Mouse (Mus musculus) liver, embryonic 11.5 days (tissue): Measurements from ENCODE around the gene Scfd2. TPM values are rescaled to one million over a fixed set of nuclear protein-coding genes. Genes with fewer than 3 reads are reported as not detected.

Experiments used
- ATAC-seq: fragments of 200-750 bp; cut with Nextera tagmentation; replicated peaks from 2 replicates; pipeline ENCODE4 v1.8.0; 2017; ENCODE audit warnings: moderate number of reproducible peaks, mild to moderate bottlenecking, moderate TSS enrichment, moderate library complexity; ENCODE audit not compliant: low FRiP score
- DNase-seq: peaks from one replicate; pipeline ENCODE4 v3.0.0-alpha.2; 2017; ENCODE audit warnings: low spot score
- H3K27ac ChIP-seq: fragments of 300-500 bp; sonication (generic); 2 replicates; pipeline ENCODE4 v1.5.1; 2014; ENCODE audit warnings: mild to moderate bottlenecking, low read depth, low read length, control low read depth
- H3K27me3 ChIP-seq: fragments of 300-500 bp; sonication (generic); replicated peaks from 2 replicates; pipeline ENCODE4 v1.6.1; 2014; ENCODE audit warnings: low read length, mixed read lengths; ENCODE audit not compliant: control insufficient read depth, insufficient read depth
- H3K36me3 ChIP-seq: fragments of 300-500 bp; sonication (generic); 2 replicates; pipeline ENCODE4 v1.6.1; 2014; ENCODE audit warnings: mild to moderate bottlenecking, low read length, moderate library complexity, mixed read lengths; ENCODE audit not compliant: control insufficient read depth, insufficient read depth
- H3K4me1 ChIP-seq: fragments of 300-500 bp; sonication (generic); replicated peaks from 2 replicates; pipeline ENCODE4 v1.6.1; 2014; ENCODE audit warnings: low read length, mixed read lengths; ENCODE audit not compliant: control insufficient read depth, insufficient read depth
- H3K4me2 ChIP-seq: fragments of 300-500 bp; sonication (generic); 2 replicates; pipeline ENCODE4 v1.6.1; 2014; ENCODE audit warnings: mild to moderate bottlenecking, control low read depth, moderate library complexity
- H3K4me3 ChIP-seq: fragments of 300-500 bp; sonication (generic); 2 replicates; pipeline ENCODE4 v1.5.1; 2014; ENCODE audit warnings: low read depth, low read length, control low read depth
- H3K9ac ChIP-seq: fragments of 300-500 bp; sonication (generic); 2 replicates; pipeline ENCODE4 v1.6.1; 2014; ENCODE audit warnings: low read depth, low read length, control low read depth
- H3K9me3 ChIP-seq: fragments of 300-500 bp; sonication (generic); 2 replicates; pipeline ENCODE4 v1.6.1; 2016; ENCODE audit warnings: low read length, inconsistent platforms, mixed read lengths; ENCODE audit not compliant: control insufficient read depth
- WGBS: fragments of 180-500 bp; shearing (Covaris S2); extraction: QIAGEN DNeasy Blood & Tissue Kit; methylation state at CpG from one replicate; pipeline ENCODE4 v1.1.7; 2014; 5-methylcytosine and 5-hydroxymethylcytosine counted together
- polyA plus RNA-seq: library from polyadenylated mRNA; unstranded; fragments of >200 nt; fragmentation: Nextera tagmentation; extraction: Ambion mirVana; gene quantifications from 2 replicates; pipeline ENCODE4 v1.2.1, GENCODE M21; 2014

Gene Scfd2
- polyA plus RNA-seq, 1 experiment from 2014 or later: 20.7 TPM

DNA sequence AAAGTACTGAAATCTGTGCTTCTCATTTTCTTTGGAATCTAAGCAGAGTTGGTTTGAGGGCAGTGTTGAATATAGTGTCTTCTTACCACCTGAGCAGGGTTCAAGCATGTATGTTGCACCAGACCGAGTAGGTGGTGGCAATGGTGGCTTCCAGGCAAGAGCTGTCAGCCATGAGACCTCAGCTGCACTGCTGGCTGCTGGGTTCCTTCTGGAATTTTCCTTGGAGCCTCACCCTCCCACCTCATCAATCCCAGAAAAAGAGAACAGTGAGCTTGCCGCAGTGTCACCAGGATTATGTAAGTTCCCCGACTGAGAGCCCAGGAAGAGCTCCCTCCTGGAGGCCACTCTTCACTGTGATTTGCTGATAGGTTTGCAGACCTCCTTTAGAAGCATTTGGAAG, 324.4 kb downstream of the Scfd2 start:
- no peak for DNase-seq
- Histone ChIP-seq H3K27me3 (no peaks in the 10 kb centered on the region), H3K4me1 (no peaks in the 10 kb centered on the region; the same call in 1 of the 2 replicates), H3K4me2 (no peak overlapping the region), H3K9ac (no peak overlapping the region), H3K9me3 (no peaks in the 10 kb centered on the region), H3K4me3 (no peak overlapping the region), H3K36me3 (no peaks in the 10 kb centered on the region), H3K27ac (no peak overlapping the region)
- 75% methylated on average over 3 of the region's 3 CpGs for WGBS
- ATAC-seq: no peak

DNA sequence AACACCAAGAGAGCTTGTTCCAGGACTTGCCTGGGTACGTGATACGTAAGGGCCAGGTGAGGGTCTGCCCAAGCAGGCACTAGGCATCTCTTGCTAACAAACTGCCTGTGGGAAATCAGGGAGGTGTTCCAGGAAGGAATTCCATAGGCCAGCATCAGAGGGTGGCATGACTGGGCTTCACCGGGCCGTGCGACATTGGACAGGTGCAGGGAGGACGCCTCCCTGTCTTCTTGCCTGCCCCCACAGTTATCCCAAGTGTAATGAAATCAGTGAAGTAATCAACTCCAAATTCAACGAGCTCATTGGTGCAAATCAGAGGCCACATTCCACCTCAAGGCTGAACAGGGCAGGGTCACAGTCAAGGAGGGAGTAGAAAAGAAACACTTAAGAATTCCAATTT, 324.9 kb downstream of the Scfd2 start:
- H3K4me3 ChIP-seq: no peak overlapping the region
- H3K4me1 ChIP-seq: no peaks in the 10 kb centered on the region; the same call in 1 of the 2 replicates
- H3K9me3 ChIP-seq: no peaks in the 10 kb centered on the region
- H3K27ac ChIP-seq: no peak overlapping the region
- no peak overlapping the region for H3K9ac ChIP-seq
- ATAC-seq (no peak), DNase-seq (no peak)
- H3K4me2 ChIP-seq: no peak overlapping the region
- H3K27me3 ChIP-seq: no peaks in the 10 kb centered on the region
- H3K36me3 ChIP-seq: no peaks in the 10 kb centered on the region
- 90% methylated on average over 7 of the region's 7 CpGs for WGBS

DNA sequence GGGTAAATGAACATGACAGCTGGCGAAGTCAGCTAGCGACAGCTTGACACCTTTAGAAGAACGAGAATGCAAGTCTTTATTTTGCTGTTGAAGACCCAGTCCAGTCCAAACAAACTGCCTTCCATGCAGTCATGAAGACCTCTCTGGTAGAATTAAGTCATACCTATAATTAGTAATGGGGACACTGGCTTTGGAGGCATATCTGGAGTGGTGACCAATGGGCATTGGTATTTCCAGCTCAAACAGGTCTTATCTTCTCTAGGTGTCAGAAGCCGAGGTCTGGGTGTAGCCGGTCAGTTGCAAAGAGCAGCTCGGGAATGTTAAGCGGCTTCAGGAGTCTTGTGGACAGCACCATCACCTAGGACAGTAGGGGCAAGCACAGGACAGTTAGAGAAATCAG, 325.5 kb downstream of the Scfd2 start:
- Histone ChIP-seq H3K9me3 (no peaks in the 10 kb centered on the region), H3K27me3 (no peaks in the 10 kb centered on the region), H3K4me1 (no peaks in the 10 kb centered on the region; the same call in 1 of the 2 replicates), H3K9ac (no peak overlapping the region), H3K27ac (no peak overlapping the region), H3K36me3 (no peaks in the 10 kb centered on the region), H3K4me2 (no peak overlapping the region), H3K4me3 (no peak overlapping the region)
- ATAC-seq (no peak), DNase-seq (no peak)
- WGBS: 71% methylated on average over 7 of the region's 7 CpGs

DNA sequence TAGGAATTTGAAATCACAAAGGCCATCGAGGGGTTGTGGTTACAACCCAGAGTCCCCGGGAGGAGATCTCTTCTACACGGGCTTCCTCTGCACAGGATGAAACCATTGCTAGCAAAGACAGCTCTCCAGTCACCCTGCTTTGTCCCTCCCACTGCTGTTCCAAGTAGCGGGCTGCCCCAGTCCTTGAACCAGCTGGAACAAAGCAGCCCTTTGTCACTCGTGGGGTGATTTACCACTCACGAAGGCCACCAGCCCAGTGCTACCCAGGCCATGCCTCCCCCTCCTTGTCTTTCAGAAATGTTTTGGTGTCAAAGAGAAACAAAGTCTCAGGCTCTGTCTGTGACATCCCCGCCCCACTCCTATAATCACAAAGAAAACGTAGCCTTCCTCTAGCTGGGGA, 326.1 kb downstream of the Scfd2 start:
- Histone ChIP-seq H3K4me3 (no peak overlapping the region), H3K9me3 (no peaks in the 10 kb centered on the region), H3K27me3 (no peaks in the 10 kb centered on the region), H3K27ac (no peak overlapping the region), H3K4me2 (no peak overlapping the region), H3K4me1 (no peaks in the 10 kb centered on the region; the same call in 1 of the 2 replicates), H3K9ac (no peak overlapping the region), H3K36me3 (no peaks in the 10 kb centered on the region)
- no peak for DNase-seq
- no peak for ATAC-seq
- WGBS: 56% methylated on average over 8 of the region's 8 CpGs

DNA sequence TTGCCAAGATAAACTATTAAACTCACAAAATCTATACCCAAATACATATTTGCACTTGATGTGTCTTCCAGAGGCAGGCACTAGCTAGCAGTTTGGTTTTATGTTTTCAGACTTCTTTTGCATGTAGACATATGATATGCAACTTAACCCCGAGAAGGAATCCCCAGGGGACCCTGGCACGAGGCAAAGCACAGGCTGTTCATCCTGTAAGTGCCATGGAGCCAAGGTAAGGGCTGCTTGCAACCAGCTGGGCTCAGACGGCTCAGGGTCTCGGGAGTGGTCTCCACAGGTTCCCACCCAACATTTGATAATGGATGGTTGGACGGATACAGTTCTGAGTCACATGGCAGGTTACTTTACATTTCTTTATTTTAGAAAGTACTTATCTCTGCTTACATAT, 327.1 kb downstream of the Scfd2 start:
- H3K4me1 ChIP-seq: no peaks in the 10 kb centered on the region; the same call in 1 of the 2 replicates
- DNase-seq (no peak), ATAC-seq (no peak)
- no peaks in the 10 kb centered on the region for H3K27me3 ChIP-seq
- H3K27ac ChIP-seq: no peak overlapping the region
- no peaks in the 10 kb centered on the region for H3K36me3 ChIP-seq
- H3K4me3 ChIP-seq: no peak overlapping the region
- WGBS: 84% methylated on average over 5 of the region's 5 CpGs
- no peak overlapping the region for H3K9ac ChIP-seq
- H3K4me2 ChIP-seq: no peak overlapping the region
- no peaks in the 10 kb centered on the region for H3K9me3 ChIP-seq

DNA sequence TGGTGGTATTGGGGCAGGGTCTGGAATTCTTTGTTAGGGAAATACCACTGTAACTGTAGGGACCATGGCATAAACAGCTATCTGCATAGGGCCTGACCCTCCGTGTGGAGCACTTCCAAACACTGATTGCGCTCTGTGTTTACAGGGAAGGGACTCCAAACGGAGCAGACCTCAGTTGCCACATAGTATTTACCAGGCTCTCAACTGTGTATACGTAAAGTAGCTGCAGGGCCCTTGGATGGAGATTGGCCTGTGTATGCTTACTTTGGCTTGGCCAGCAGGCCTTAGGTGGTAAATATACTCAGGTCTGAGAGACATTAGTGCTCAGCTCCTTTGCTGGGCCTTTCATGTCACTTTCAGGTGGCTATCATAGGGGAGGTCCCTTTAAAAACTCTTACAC, 329.0 kb downstream of the Scfd2 start:
- no peak overlapping the region for H3K9ac ChIP-seq
- no peak overlapping the region for H3K4me3 ChIP-seq
- no peaks in the 10 kb centered on the region for H3K4me1 ChIP-seq
- H3K9me3 ChIP-seq: no peaks in the 10 kb centered on the region
- no peak overlapping the region for H3K27ac ChIP-seq
- no peak overlapping the region for H3K4me2 ChIP-seq
- 0 out of 2 replicates have a peak, but pooled peaks cover 2% of the 10 kb centered on the region for H3K36me3 ChIP-seq
- WGBS: 73% methylated on average over 4 of the region's 4 CpGs
- no peaks in the 10 kb centered on the region for H3K27me3 ChIP-seq
- no peak for DNase-seq
- no peak for ATAC-seq

DNA sequence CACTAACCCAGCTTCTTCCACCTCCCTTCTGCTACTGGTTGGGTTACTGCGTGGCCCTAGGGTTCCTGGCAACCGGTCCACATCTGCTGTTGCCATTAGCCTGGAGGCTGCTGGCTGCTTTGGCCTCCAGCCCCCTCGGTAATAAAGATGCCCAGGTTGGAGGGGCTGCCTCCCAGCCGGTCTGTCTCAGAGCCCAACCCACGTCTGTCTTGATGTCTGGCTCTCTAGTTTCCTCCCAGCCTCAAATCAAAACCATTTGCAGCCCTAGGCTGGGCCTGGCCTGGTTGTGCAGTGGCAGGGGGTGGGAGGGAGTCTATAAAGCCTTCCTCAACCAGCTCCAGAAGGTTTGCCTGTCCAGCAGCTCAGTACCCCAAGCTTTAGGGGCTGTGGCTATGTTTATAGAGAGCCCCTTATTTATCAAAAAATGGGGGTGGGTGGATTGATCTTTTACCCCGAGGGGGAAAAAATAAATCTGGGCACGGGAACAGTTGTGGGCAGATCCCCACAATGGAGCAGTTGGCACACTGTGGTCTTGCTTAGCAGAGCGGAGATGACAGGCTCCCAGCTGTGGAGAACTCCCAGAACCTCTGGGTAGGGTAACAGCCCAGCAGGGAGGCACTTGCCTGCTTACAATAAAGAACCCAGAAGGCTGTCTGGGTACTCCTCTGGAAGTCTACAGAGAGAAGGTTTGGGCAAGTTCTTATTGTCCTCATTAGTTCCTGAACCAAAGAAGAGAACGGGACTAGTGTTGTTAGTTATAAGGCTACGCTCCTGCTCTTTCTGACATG, 329.8 kb downstream of the Scfd2 start:
- 66% methylated on average over 10 of the region's 10 CpGs for WGBS
- Histone ChIP-seq H3K4me3 (no peak overlapping the region), H3K36me3 (peaks cover 5% of the 10 kb centered on the region; the same call in 1 of the 2 replicates), H3K9me3 (no peaks in the 10 kb centered on the region), H3K9ac (no peak overlapping the region), H3K27me3 (no peaks in the 10 kb centered on the region), H3K4me2 (no peak overlapping the region), H3K4me1 (peaks cover 5% of the 10 kb centered on the region), H3K27ac (no peak overlapping the region)
- no peak for DNase-seq
- no peak for ATAC-seq

DNA sequence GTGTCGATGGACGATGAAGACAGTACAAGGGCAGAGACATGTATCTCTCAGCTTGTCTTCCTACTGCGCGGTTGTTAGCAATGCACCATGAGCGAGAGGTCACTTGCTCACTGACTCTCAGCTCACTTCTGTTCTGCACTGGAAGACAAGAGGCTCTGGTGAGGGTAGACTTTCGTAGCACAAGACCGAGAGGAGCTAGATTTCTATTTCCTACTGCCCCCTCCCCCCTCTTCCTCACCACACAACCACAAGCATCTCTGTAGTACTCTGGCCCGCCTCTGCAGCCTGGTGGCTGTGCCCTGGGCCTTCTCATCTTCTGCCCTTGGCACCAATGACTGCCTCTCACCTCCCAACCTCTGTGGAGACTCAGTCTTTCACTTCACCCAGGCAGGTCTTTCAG, 331.1 kb downstream of the Scfd2 start:
- H3K9me3 ChIP-seq: no peaks in the 10 kb centered on the region
- H3K4me3 ChIP-seq: no peak overlapping the region
- no peak for ATAC-seq
- DNase-seq: no peak
- peaks cover 13% of the 10 kb centered on the region for H3K4me1 ChIP-seq
- no peak overlapping the region for H3K27ac ChIP-seq
- H3K4me2 ChIP-seq: no peak overlapping the region
- H3K36me3 ChIP-seq: peaks cover 5% of the 10 kb centered on the region; the same call in 1 of the 2 replicates
- no peaks in the 10 kb centered on the region for H3K27me3 ChIP-seq
- no peak overlapping the region for H3K9ac ChIP-seq
- 73% methylated on average over 8 of the region's 8 CpGs for WGBS

DNA sequence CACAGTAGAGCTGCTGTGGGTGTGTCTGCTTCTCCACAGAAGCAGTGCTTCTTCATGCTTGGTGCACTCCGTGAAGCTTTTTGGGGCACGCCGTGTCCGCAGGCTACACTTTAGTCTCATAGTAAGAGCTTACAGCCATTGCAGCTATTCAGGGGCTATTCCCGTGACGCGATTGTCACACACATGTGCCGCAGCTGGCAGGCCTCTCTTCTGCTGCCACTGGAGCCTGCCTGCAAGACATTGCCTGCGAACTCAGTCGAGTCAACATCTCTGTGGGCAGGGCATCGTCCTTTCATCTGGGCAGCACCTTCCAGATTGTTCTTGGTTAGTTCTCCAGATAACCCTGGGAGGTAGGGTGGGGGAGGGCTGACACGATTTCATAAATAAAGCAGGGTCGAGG, 331.8 kb downstream of the Scfd2 start:
- no peak for DNase-seq
- ATAC-seq: no peak
- H3K27ac ChIP-seq: no peak overlapping the region
- 81% methylated on average over 13 of the region's 13 CpGs for WGBS
- no peak overlapping the region for H3K9ac ChIP-seq
- no peak overlapping the region for H3K4me2 ChIP-seq
- no peaks in the 10 kb centered on the region for H3K9me3 ChIP-seq
- no peaks in the 10 kb centered on the region for H3K27me3 ChIP-seq
- no peak overlapping the region for H3K4me3 ChIP-seq
- H3K36me3 ChIP-seq: peaks cover 5% of the 10 kb centered on the region; the same call in 1 of the 2 replicates
- H3K4me1 ChIP-seq: peaks cover 13% of the 10 kb centered on the region
